Mouse (Mus musculus): ENCODE measurements at regions not wholly inside any gene's neighbourhood (a gene's known extent, or its start where the extent isn't known, plus 50 kb on each side); places are given as distances from the start of the nearest gene placed in this dataset.

DNA sequence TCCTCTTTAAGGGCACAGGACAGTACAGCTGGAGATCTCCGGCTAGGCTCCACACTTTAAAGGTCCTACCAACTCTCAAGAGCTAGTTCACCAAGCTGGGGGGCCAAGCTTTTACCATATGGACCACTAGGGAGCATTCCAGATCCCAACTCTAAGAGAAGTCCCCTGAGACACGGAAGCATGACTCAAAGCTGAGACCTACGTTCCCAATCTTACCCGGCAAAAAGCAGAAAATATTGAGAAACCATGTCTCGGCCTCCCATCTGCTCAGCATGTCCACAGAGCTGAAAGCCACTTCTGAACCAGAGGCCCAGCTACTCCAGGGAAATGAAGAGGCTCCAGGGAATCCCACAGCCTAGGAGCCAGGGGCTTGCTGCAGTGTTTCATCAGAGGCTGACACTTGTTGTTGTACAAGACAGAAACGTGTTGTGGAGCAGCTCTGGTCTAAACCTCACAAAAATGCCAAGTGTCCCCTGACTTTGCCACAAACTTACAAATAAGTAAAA, 194.6 kb upstream of the Jarid2 start:
- 94% methylated on average over 6 of the region's 6 CpGs for WGBS
- no peak for DNase-seq (ENCODE audit: low spot score)
- H3K27me3 ChIP-seq (replicated peaks; ENCODE audit: control insufficient read depth, insufficient read depth, low read length), result no peaks in the 10 kb centered on the region
- no peak for ATAC-seq
- no peaks in the 10 kb centered on the region for H3K36me3 ChIP-seq (ENCODE audit: control insufficient read depth, insufficient read depth, low read length)
- H3K9me3 ChIP-seq (replicated peaks; ENCODE audit: control insufficient read depth, low read length), result no peaks in the 10 kb centered on the region
- H3K9ac ChIP-seq (ENCODE audit: low read length), result no peak overlapping the region
- H3K4me3 ChIP-seq (ENCODE audit: low read depth, low read length), result no peak overlapping the region
- H3K4me2 ChIP-seq (ENCODE audit: low read length), result no peak overlapping the region
- no peak overlapping the region for H3K27ac ChIP-seq (ENCODE audit: low read depth, low read length)
- H3K4me1 ChIP-seq (ENCODE audit: control insufficient read depth, insufficient read depth, low read length), result no peaks in the 10 kb centered on the region

DNA sequence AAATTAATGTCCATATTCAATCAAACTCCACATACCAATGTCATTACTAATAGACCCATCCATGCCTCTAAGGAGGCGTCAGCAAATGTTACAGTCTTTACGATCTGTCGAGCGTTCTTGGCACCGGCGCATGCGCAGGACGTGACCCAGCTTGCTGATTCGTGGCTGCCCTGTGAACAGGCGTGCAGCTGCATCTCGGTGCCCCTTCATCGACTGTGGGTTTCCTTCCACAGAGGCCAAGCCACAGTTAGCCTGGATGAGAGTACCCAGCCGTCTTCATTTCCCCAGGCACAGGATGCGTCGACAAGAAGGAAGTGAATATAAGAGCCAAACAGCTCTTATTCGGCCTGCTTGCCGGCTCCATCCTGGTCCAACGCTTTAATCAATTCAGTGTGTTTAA, 193.8 kb upstream of the Jarid2 start:
- no peak overlapping the region for H3K9ac ChIP-seq (ENCODE audit: low read length)
- 91% methylated on average over 18 of the region's 18 CpGs for WGBS
- no peak for ATAC-seq
- no peak overlapping the region for H3K4me3 ChIP-seq (ENCODE audit: low read depth, low read length)
- no peak for DNase-seq (ENCODE audit: low spot score)
- H3K27me3 ChIP-seq (replicated peaks; ENCODE audit: control insufficient read depth, insufficient read depth, low read length), result no peaks in the 10 kb centered on the region
- no peaks in the 10 kb centered on the region for H3K36me3 ChIP-seq (ENCODE audit: control insufficient read depth, insufficient read depth, low read length)
- H3K4me1 ChIP-seq (ENCODE audit: control insufficient read depth, insufficient read depth, low read length), result no peaks in the 10 kb centered on the region
- no peak overlapping the region for H3K4me2 ChIP-seq (ENCODE audit: low read length)
- no peaks in the 10 kb centered on the region for H3K9me3 ChIP-seq (replicated peaks; ENCODE audit: control insufficient read depth, low read length)
- no peak overlapping the region for H3K27ac ChIP-seq (ENCODE audit: low read depth, low read length)

DNA sequence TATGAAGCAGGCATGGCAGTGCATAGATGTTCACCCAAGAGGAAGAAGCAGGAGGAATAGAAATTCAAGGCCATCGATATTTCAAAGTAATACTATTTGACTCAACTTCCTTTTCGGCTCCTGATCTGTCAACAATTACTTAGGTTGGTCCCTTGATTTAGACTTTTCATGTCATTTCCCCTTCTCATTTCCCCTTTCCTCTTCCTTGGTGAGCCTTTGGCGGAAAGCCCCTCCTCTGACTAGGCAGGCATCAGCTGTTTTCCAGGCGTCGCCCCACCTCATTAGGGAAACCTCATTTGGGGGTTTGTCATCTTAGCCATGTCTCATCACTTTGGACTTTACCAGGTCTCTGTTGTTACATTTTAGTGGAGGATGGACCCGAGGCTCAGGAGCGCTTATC, 191.0 kb upstream of the Jarid2 start:
- no peak overlapping the region for H3K27ac ChIP-seq (ENCODE audit: low read depth, low read length)

DNA sequence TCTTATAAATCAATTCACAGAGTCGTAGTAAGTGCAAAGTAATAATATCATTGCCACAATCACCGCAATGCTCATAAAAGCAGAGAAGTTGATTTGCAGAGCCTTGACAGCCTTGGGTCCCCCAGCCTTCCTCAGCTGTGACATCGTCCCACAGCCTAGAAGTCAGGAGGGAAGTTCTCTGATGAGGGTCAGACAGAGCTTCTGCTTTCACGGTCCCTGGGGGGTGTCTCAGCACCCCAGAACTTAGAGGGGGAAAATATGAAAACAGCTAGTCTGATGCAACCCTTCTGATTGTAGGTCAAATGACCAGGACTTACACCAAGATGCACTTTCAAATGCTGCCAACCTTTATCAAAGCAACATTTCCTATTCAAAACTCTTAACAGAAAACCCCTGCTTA, 188.9 kb upstream of the Jarid2 start:
- Histone ChIP-seq H3K27ac (ENCODE audit: low read depth, low read length) (no peak overlapping the region), H3K27me3 (replicated peaks; ENCODE audit: control insufficient read depth, insufficient read depth, low read length) (no peaks in the 10 kb centered on the region), H3K9me3 (replicated peaks; ENCODE audit: control insufficient read depth, low read length) (no peaks in the 10 kb centered on the region), H3K9ac (ENCODE audit: low read length) (no peak overlapping the region), H3K36me3 (ENCODE audit: control insufficient read depth, insufficient read depth, low read length) (no peaks in the 10 kb centered on the region), H3K4me2 (ENCODE audit: low read length) (no peak overlapping the region), H3K4me1 (ENCODE audit: control insufficient read depth, insufficient read depth, low read length) (no peaks in the 10 kb centered on the region), H3K4me3 (ENCODE audit: low read depth, low read length) (no peak overlapping the region)
- WGBS, result 94% methylated on average over 4 of the region's 4 CpGs
- DNase-seq (ENCODE audit: low spot score), result no peak
- no peak for ATAC-seq

More for the DNA sequence above, 191.0 kb upstream of the Jarid2 start:
- no peaks in the 10 kb centered on the region for H3K36me3 ChIP-seq (ENCODE audit: control insufficient read depth, insufficient read depth, low read length)
- DNase-seq (ENCODE audit: low spot score), result no peak
- H3K4me2 ChIP-seq (ENCODE audit: low read length), result no peak overlapping the region
- no peaks in the 10 kb centered on the region for H3K9me3 ChIP-seq (replicated peaks; ENCODE audit: control insufficient read depth, low read length)
- no peaks in the 10 kb centered on the region for H3K27me3 ChIP-seq (replicated peaks; ENCODE audit: control insufficient read depth, insufficient read depth, low read length)
- 94% methylated on average over 7 of the region's 7 CpGs for WGBS
- ATAC-seq, result no peak
- H3K9ac ChIP-seq (ENCODE audit: low read length), result no peak overlapping the region
- H3K4me3 ChIP-seq (ENCODE audit: low read depth, low read length), result no peak overlapping the region
- H3K4me1 ChIP-seq (ENCODE audit: control insufficient read depth, insufficient read depth, low read length), result no peaks in the 10 kb centered on the region

DNA sequence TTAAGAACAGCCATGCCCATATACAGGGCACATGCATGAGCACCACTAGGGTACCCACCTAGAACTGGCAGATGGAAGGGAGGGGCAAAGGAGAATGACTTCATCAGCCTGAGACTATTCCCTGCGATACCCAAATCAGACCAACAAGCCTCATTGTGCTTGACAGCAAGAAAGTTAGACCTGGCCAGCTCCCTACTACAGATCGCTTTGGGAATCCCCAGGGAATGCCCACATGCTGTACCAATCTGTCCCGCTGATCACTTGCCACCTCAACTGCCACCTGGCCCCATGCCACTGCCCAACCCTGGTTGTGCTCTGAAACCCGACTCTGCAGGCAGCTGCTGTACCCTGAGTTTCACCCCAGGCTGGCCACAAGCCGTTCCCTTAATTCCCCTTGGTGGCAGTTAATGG, 188.0 kb upstream of the Jarid2 start:
- no peaks in the 10 kb centered on the region for H3K4me1 ChIP-seq (ENCODE audit: control insufficient read depth, insufficient read depth, low read length)
- no peak overlapping the region for H3K27ac ChIP-seq (ENCODE audit: low read depth, low read length)
- H3K36me3 ChIP-seq (ENCODE audit: control insufficient read depth, insufficient read depth, low read length), result no peaks in the 10 kb centered on the region
- H3K27me3 ChIP-seq (replicated peaks; ENCODE audit: control insufficient read depth, insufficient read depth, low read length), result no peaks in the 10 kb centered on the region
- H3K9ac ChIP-seq (ENCODE audit: low read length), result no peak overlapping the region
- no peaks in the 10 kb centered on the region for H3K9me3 ChIP-seq (replicated peaks; ENCODE audit: control insufficient read depth, low read length)
- H3K4me3 ChIP-seq (ENCODE audit: low read depth, low read length), result no peak overlapping the region
- DNase-seq (ENCODE audit: low spot score), result peak; percentile 12
- H3K4me2 ChIP-seq (ENCODE audit: low read length), result no peak overlapping the region
- ATAC-seq, result no peak
- WGBS, result 71% methylated on average over 5 of the region's 5 CpGs

DNA sequence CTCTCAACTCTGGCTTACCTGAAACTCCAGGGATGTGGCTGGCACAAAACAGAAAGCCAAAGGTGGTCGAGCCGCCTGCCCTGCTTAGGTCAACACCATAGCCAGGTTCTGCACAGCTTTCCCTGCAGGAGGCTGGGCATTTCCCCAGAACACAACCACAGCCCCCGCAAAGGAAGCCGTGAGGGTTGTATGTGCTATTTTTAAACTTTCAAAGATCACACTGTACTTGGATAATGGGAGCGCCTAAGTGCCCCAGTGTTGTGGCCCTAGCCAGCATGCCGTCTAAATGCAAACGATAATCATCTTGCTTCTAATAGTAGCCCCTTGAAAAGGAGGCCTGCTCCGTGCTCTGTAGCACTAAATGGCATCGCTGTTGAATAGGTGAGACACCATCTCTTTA, 184.5 kb upstream of the Jarid2 start:
- no peak for ATAC-seq
- WGBS, result 64% methylated on average over 9 of the region's 9 CpGs
- H3K4me1 ChIP-seq (ENCODE audit: control insufficient read depth, insufficient read depth, low read length), result no peaks in the 10 kb centered on the region
- no peak overlapping the region for H3K4me2 ChIP-seq (ENCODE audit: low read length)
- H3K9me3 ChIP-seq (replicated peaks; ENCODE audit: control insufficient read depth, low read length), result no peaks in the 10 kb centered on the region
- no peaks in the 10 kb centered on the region for H3K36me3 ChIP-seq (ENCODE audit: control insufficient read depth, insufficient read depth, low read length)
- peak; percentile 4 for DNase-seq (ENCODE audit: low spot score)
- no peak overlapping the region for H3K27ac ChIP-seq (ENCODE audit: low read depth, low read length)
- H3K4me3 ChIP-seq (ENCODE audit: low read depth, low read length), result no peak overlapping the region
- H3K9ac ChIP-seq (ENCODE audit: low read length), result no peak overlapping the region
- H3K27me3 ChIP-seq (replicated peaks; ENCODE audit: control insufficient read depth, insufficient read depth, low read length), result no peaks in the 10 kb centered on the region

DNA sequence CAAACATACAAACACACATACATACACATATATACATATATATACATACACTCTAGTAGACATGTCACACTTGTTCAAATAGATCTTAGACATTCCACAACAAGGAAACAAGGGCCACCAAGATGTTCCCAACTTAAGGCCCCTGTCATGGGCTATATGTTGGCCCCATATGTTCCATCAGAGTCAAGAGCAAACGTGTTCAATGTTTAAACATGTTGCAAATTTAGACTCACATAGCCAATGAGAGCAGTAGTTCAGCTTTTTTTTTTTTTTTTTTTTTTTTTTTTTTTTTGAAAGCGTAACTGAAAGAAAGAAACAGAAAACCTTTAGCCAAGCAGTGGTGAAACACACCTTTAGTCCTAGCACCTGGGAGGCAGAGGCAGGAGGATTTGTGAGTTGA, 183.0 kb upstream of the Jarid2 start:
- Histone ChIP-seq H3K4me3 (ENCODE audit: low read depth, low read length) (no peak overlapping the region), H3K9ac (ENCODE audit: low read length) (no peak overlapping the region)
- WGBS, result 84% methylated on average over 2 of the region's 2 CpGs

DNA sequence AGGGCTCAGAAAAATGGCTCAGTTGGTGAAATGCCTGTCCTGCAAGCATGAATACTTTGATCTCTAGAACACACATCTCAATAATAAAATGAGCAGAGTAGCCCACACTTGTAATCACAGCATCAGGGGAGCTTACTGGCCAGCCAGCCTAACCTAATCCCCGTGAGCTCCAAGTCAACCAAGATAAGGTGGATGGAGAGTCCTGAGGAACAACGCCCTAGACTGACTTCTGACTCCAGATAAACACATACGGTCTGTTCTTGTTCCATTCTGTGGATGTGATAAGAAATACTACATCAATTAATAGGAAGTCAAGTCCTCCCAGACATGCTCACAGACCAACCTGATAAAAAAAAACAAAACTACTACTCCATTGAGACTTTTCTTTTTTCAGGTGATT, 180.4 kb upstream of the Jarid2 start:
- Histone ChIP-seq H3K9me3 (replicated peaks; ENCODE audit: control insufficient read depth, low read length) (no peaks in the 10 kb centered on the region), H3K4me2 (ENCODE audit: low read length) (no peak overlapping the region), H3K36me3 (ENCODE audit: control insufficient read depth, insufficient read depth, low read length) (no peaks in the 10 kb centered on the region), H3K27ac (ENCODE audit: low read depth, low read length) (no peak overlapping the region), H3K4me1 (ENCODE audit: control insufficient read depth, insufficient read depth, low read length) (no peaks in the 10 kb centered on the region), H3K9ac (ENCODE audit: low read length) (no peak overlapping the region), H3K4me3 (ENCODE audit: low read depth, low read length) (no peak overlapping the region), H3K27me3 (replicated peaks; ENCODE audit: control insufficient read depth, insufficient read depth, low read length) (no peaks in the 10 kb centered on the region)
- DNase-seq (ENCODE audit: low spot score), result no peak
- 90% methylated on average over 3 of the region's 3 CpGs for WGBS
- no peak for ATAC-seq

More for the DNA sequence above, 183.0 kb upstream of the Jarid2 start:
- no peak for ATAC-seq
- Histone ChIP-seq H3K9me3 (replicated peaks; ENCODE audit: control insufficient read depth, low read length) (no peaks in the 10 kb centered on the region), H3K4me2 (ENCODE audit: low read length) (no peak overlapping the region), H3K27ac (ENCODE audit: low read depth, low read length) (no peak overlapping the region), H3K27me3 (replicated peaks; ENCODE audit: control insufficient read depth, insufficient read depth, low read length) (no peaks in the 10 kb centered on the region), H3K36me3 (ENCODE audit: control insufficient read depth, insufficient read depth, low read length) (no peaks in the 10 kb centered on the region), H3K4me1 (ENCODE audit: control insufficient read depth, insufficient read depth, low read length) (no peaks in the 10 kb centered on the region)
- no peak for DNase-seq (ENCODE audit: low spot score)

DNA sequence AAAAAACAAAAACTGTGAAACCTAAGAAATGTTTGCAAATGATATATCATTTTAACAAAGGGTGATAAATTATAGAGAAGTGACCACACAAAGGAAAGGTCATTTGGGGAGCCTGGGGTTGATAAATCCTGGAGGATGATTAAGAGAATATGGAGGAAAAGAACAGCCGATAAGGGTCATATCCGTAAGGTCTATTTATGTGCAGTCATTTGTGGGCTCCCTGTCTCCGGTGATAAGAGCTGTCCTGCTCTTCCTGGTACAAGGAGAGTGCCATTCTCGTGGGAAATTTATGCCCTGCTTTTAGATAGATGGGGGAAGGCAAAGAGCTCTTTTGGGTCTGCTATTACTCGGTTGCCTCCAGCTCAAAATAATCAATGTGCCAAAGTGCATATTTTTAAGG, 175.9 kb upstream of the Jarid2 start:
- Histone ChIP-seq H3K36me3 (ENCODE audit: control insufficient read depth, insufficient read depth, low read length) (no peaks in the 10 kb centered on the region), H3K4me3 (ENCODE audit: low read depth, low read length) (no peak overlapping the region), H3K9ac (ENCODE audit: low read length) (no peak overlapping the region), H3K4me2 (ENCODE audit: low read length) (no peak overlapping the region), H3K27me3 (replicated peaks; ENCODE audit: control insufficient read depth, insufficient read depth, low read length) (no peaks in the 10 kb centered on the region), H3K4me1 (ENCODE audit: control insufficient read depth, insufficient read depth, low read length) (no peaks in the 10 kb centered on the region), H3K27ac (ENCODE audit: low read depth, low read length) (no peak overlapping the region), H3K9me3 (replicated peaks; ENCODE audit: control insufficient read depth, low read length) (no peaks in the 10 kb centered on the region)
- WGBS, result 88% methylated on average over 5 of the region's 5 CpGs
- no peak for ATAC-seq
- DNase-seq (ENCODE audit: low spot score), result no peak
